Mouse (Mus musculus) neural tube, embryonic 11.5 days (tissue): ENCODE results near the gene Ugcg. TPM values are rescaled to one million over a fixed set of nuclear protein-coding genes. Genes with fewer than 3 reads are reported as not detected.

Source experiments
- ATAC-seq: fragments of 200-750 bp; cut with Nextera tagmentation; 2 replicates; pipeline ENCODE4 v1.8.0; 2017; ENCODE audit warnings: moderate number of reproducible peaks, mild to moderate bottlenecking, moderate TSS enrichment, moderate library complexity; ENCODE audit not compliant: insufficient read depth, low FRiP score, low TSS enrichment
- DNase-seq: peaks from one replicate; pipeline ENCODE4 v3.0.0-alpha.2; 2015; ENCODE audit warnings: low spot score
- H3K27ac ChIP-seq: fragments of 300-500 bp; sonication (generic); 2 replicates; pipeline ENCODE4 v1.5.1; 2014; ENCODE audit warnings: low read depth, mild to moderate bottlenecking, low read length
- H3K27me3 ChIP-seq: fragments of 300-500 bp; sonication (generic); 2 replicates; pipeline ENCODE4 v1.6.1; 2014; ENCODE audit warnings: mild to moderate bottlenecking, low read length, mixed read lengths; ENCODE audit not compliant: control insufficient read depth, insufficient read depth
- H3K36me3 ChIP-seq: fragments of 300-500 bp; sonication (generic); 2 replicates; pipeline ENCODE4 v1.6.1; 2014; ENCODE audit warnings: mild to moderate bottlenecking, low read length, moderate library complexity, mixed read lengths; ENCODE audit not compliant: control insufficient read depth, insufficient read depth
- H3K4me1 ChIP-seq: fragments of 300-500 bp; sonication (generic); 2 replicates; pipeline ENCODE4 v1.6.1; 2014; ENCODE audit warnings: low read length, mixed read lengths; ENCODE audit not compliant: control insufficient read depth, insufficient read depth
- H3K4me2 ChIP-seq: fragments of 300-500 bp; sonication (generic); 2 replicates; pipeline ENCODE4 v1.6.1; 2014; ENCODE audit warnings: low read depth, mild to moderate bottlenecking, moderate library complexity
- H3K4me3 ChIP-seq: fragments of 300-500 bp; sonication (generic); 2 replicates; pipeline ENCODE4 v1.5.1; 2014; ENCODE audit warnings: low read depth, low read length
- H3K9ac ChIP-seq: fragments of 300-500 bp; sonication (generic); 2 replicates; pipeline ENCODE4 v1.6.1; 2014; ENCODE audit warnings: mild to moderate bottlenecking, low read length
- H3K9me3 ChIP-seq: fragments of 300-500 bp; sonication (generic); 2 replicates; pipeline ENCODE4 v1.6.1; 2016; ENCODE audit warnings: low read length; ENCODE audit not compliant: control insufficient read depth
- WGBS: fragments of 180-500 bp; shearing (Covaris S2); extraction: QIAGEN DNeasy Blood & Tissue Kit; methylation state at CpG from one replicate; pipeline ENCODE4 v1.1.7; 2014; 5-methylcytosine and 5-hydroxymethylcytosine counted together
- polyA plus RNA-seq: library from polyadenylated mRNA; unstranded; fragments of >200 nt; fragmentation: Nextera tagmentation; extraction: Ambion mirVana; gene quantifications from 2 replicates; pipeline ENCODE4 v1.2.1, GENCODE M21; 2014

Gene Ugcg
- polyA plus RNA-seq, 1 experiment from 2014 or later, result 12.4 TPM

- Histone ChIP-seq H3K9me3 (no peaks in the 10 kb centered on the region), H3K27ac (no peak overlapping the region), H3K36me3 (no peaks in the 10 kb centered on the region; the same call in 1 of the 2 replicates), H3K27me3 (no peaks in the 10 kb centered on the region), H3K4me1 (no peaks in the 10 kb centered on the region; the same call in 1 of the 2 replicates), H3K4me3 (no peak overlapping the region), H3K4me2 (no peak overlapping the region), H3K9ac (no peak overlapping the region)
- DNase-seq, result no peak
- no peak for ATAC-seq
- WGBS, result 91% methylated on average over 4 of the region's 4 CpGs
These were observed 19.6 kb downstream of the Ugcg start for GRCm38 (mm10) chr4:59208607-59209006.

- no peak for ATAC-seq
- H3K27ac ChIP-seq, result no peak overlapping the region
- no peak for DNase-seq
- no peak overlapping the region for H3K4me2 ChIP-seq
- no peak overlapping the region for H3K4me3 ChIP-seq
- WGBS, result 92% methylated on average over 9 of the region's 9 CpGs
- no peaks in the 10 kb centered on the region for H3K4me1 ChIP-seq
- no peaks in the 10 kb centered on the region for H3K9me3 ChIP-seq
- no peaks in the 10 kb centered on the region for H3K27me3 ChIP-seq
- no peak overlapping the region for H3K9ac ChIP-seq
- no peaks in the 10 kb centered on the region; the same call in 1 of the 2 replicates for H3K36me3 ChIP-seq
These were observed 22.1 kb downstream of the Ugcg start for GRCm38 (mm10) chr4:59211181-59211580.

GRCm38 (mm10) chr4:59213833-59214232 is 24.8 kb downstream of the Ugcg start:
- no peaks in the 10 kb centered on the region for H3K9me3 ChIP-seq
- 76% methylated on average over 4 of the region's 4 CpGs for WGBS
- no peak overlapping the region for H3K4me3 ChIP-seq
- DNase-seq (no peak), ATAC-seq (no peak)
- H3K27ac ChIP-seq, result no peak overlapping the region
- H3K27me3 ChIP-seq, result no peaks in the 10 kb centered on the region
- no peak overlapping the region for H3K9ac ChIP-seq
- no peaks in the 10 kb centered on the region for H3K4me1 ChIP-seq
- no peak overlapping the region for H3K4me2 ChIP-seq
- no peaks in the 10 kb centered on the region for H3K36me3 ChIP-seq

- no peaks in the 10 kb centered on the region for H3K36me3 ChIP-seq
- 94% methylated on average over 5 of the region's 5 CpGs for WGBS
- DNase-seq, result no peak
These were observed 25.6 kb downstream of the Ugcg start for GRCm38 (mm10) chr4:59214695-59215094.

GRCm38 (mm10) chr4:59215585-59215984 is 26.5 kb downstream of the Ugcg start:
- no peak for DNase-seq
- no peaks in the 10 kb centered on the region for H3K9me3 ChIP-seq
- WGBS, result 93% methylated on average over 3 of the region's 3 CpGs
- H3K27ac ChIP-seq, result no peak overlapping the region
- H3K27me3 ChIP-seq, result no peaks in the 10 kb centered on the region
- H3K36me3 ChIP-seq, result no peaks in the 10 kb centered on the region
- H3K4me2 ChIP-seq, result no peak overlapping the region
- no peak for ATAC-seq
- H3K9ac ChIP-seq, result no peak overlapping the region
- no peaks in the 10 kb centered on the region for H3K4me1 ChIP-seq
- no peak overlapping the region for H3K4me3 ChIP-seq

More at GRCm38 (mm10) chr4:59214695-59215094, 25.6 kb downstream of the Ugcg start:
- Histone ChIP-seq H3K4me3 (no peak overlapping the region), H3K4me2 (no peak overlapping the region), H3K27me3 (no peaks in the 10 kb centered on the region), H3K9me3 (no peaks in the 10 kb centered on the region), H3K27ac (no peak overlapping the region), H3K4me1 (no peaks in the 10 kb centered on the region), H3K9ac (no peak overlapping the region)
- no peak for ATAC-seq

- no peak for ATAC-seq
- Histone ChIP-seq H3K4me1 (no peaks in the 10 kb centered on the region), H3K9ac (no peak overlapping the region), H3K4me3 (no peak overlapping the region), H3K27ac (no peak overlapping the region), H3K36me3 (no peaks in the 10 kb centered on the region), H3K4me2 (no peak overlapping the region), H3K9me3 (no peaks in the 10 kb centered on the region), H3K27me3 (no peaks in the 10 kb centered on the region)
- no peak for DNase-seq
- 93% methylated on average over 7 of the region's 7 CpGs for WGBS
These were observed 28.0 kb downstream of the Ugcg start for GRCm38 (mm10) chr4:59217101-59217500.

GRCm38 (mm10) chr4:59218154-59218553 is 29.1 kb downstream of the Ugcg start:
- Histone ChIP-seq H3K36me3 (no peaks in the 10 kb centered on the region), H3K27me3 (no peaks in the 10 kb centered on the region), H3K4me1 (no peaks in the 10 kb centered on the region), H3K27ac (no peak overlapping the region), H3K4me3 (no peak overlapping the region), H3K4me2 (no peak overlapping the region), H3K9me3 (no peaks in the 10 kb centered on the region), H3K9ac (no peak overlapping the region)
- ATAC-seq (no peak), DNase-seq (no peak)
- WGBS, result 90% methylated on average over 7 of the region's 7 CpGs

GRCm38 (mm10) chr4:59222226-59222625 is 33.2 kb downstream of the Ugcg start:
- DNase-seq (no peak), ATAC-seq (no peak)
- Histone ChIP-seq H3K4me2 (no peak overlapping the region), H3K9ac (no peak overlapping the region), H3K36me3 (no peaks in the 10 kb centered on the region), H3K4me3 (no peak overlapping the region), H3K4me1 (no peaks in the 10 kb centered on the region), H3K27ac (no peak overlapping the region), H3K9me3 (no peaks in the 10 kb centered on the region), H3K27me3 (no peaks in the 10 kb centered on the region)
- WGBS, result 95% methylated on average over 9 of the region's 9 CpGs

GRCm38 (mm10) chr4:59223055-59223615 is 34.1 kb downstream of the Ugcg start:
- H3K4me1 ChIP-seq, result no peaks in the 10 kb centered on the region
- no peak overlapping the region for H3K27ac ChIP-seq
- WGBS, result 90% methylated on average over 5 of the region's 5 CpGs
- no peak overlapping the region for H3K9ac ChIP-seq
- H3K36me3 ChIP-seq, result no peaks in the 10 kb centered on the region
- H3K9me3 ChIP-seq, result no peaks in the 10 kb centered on the region
- H3K4me3 ChIP-seq, result no peak overlapping the region
- no peaks in the 10 kb centered on the region for H3K27me3 ChIP-seq
- DNase-seq, result no peak
- no peak overlapping the region for H3K4me2 ChIP-seq
- no peak for ATAC-seq
